In the genomic region with DNA sequence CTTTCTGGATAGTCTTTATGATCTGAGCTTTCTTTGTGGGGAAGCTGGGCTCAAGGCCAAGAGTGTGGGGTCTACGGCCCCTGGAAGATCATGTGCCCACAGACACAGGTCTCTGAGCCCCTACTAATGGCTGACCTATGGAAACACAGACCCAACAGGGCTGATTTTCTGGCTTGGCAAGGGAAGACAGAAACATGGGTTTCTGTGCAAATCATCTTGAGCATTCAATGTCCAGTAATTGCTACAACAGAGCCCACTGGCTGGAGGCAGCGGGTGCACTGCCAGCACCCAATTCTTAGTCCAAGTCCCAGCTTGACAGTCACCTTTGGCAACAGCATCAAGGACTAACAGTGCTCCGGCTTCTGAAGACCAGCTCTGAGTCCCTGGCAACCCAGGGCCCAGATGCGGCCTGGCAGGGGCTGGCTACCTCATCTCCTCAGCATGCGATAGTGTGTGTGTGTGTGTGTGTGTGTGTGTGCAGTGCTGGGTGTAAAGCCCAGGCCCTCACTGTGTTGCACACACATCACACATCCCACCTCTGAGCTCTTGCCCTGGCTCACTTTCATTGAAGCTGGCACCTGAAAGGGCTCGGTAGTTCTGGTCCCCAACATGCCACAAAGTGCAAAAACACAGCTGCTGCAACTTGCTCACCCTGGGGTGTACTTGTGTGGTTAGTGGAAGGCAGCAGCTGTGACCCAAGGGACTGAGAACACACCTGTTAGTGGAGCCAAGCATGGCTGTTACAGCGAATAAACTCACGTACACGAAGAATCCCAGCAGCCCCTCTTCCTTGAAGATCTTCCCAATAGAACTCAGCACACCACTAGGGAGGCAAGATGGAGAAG, we compare ENCODE assay signal across 8 mouse cellular contexts. TPM values are rescaled to one million over a fixed set of nuclear protein-coding genes. Genes with fewer than 3 reads are reported as not detected.
A peak's percentile ranks its signal among the peaks of the same experiment; 100 is the strongest.
DNase-seq lines count a peak whose midpoint lies in the region; ATAC-seq and TF ChIP-seq lines count a peak whose summit lies in the region.

No protein-coding gene starts in this region.

- H3K4me3 ChIP-seq in hindbrain, embryonic 13.5 days: no peak overlapping the region
- no peak overlapping the region for H3K4me3 ChIP-seq in hindbrain, embryonic 10.5 days
- H3K4me3 ChIP-seq in hindbrain, postnatal 0 days (ENCODE audit: low read length): no peak overlapping the region

- peak overlapping the region; percentile 78 for H3K27ac ChIP-seq in hindbrain, embryonic 13.5 days
- no peak overlapping the region for H3K27ac ChIP-seq in hindbrain, embryonic 10.5 days
- H3K27ac ChIP-seq in hindbrain, postnatal 0 days: peak overlapping the region; percentile 64; the same call in 1 of the 2 replicates

- 77% methylated on average over 9 of the region's 9 CpGs for WGBS in hindbrain, embryonic 13.5 days
- WGBS in hindbrain, embryonic 10.5 days: 95% methylated on average over 9 of the region's 9 CpGs
- 54% methylated on average over 9 of the region's 9 CpGs for WGBS in hindbrain, postnatal 0 days

- no peak overlapping the region for H3K4me2 ChIP-seq in hindbrain, embryonic 13.5 days
- no peak overlapping the region for H3K4me2 ChIP-seq in hindbrain, postnatal 0 days (ENCODE audit: low read depth, low read length)

- peaks cover 84% of the 10 kb centered on the region for H3K36me3 ChIP-seq in hindbrain, embryonic 13.5 days
- H3K36me3 ChIP-seq in hindbrain, embryonic 10.5 days: peaks cover 96% of the 10 kb centered on the region
- H3K36me3 ChIP-seq in hindbrain, postnatal 0 days (ENCODE audit: insufficient read depth, low read length): peaks cover 42% of the 10 kb centered on the region

- H3K9me3 ChIP-seq in hindbrain, embryonic 13.5 days: no peaks in the 10 kb centered on the region
- no peaks in the 10 kb centered on the region for H3K9me3 ChIP-seq in hindbrain, embryonic 10.5 days
- H3K9me3 ChIP-seq in hindbrain, postnatal 0 days (ENCODE audit: low read length): no peaks in the 10 kb centered on the region

- ATAC-seq in hindbrain, embryonic 13.5 days (ENCODE audit: low FRiP score): peak; percentile 23; the same call in 1 of the 2 replicates
- peak; percentile 69 for ATAC-seq in hindbrain, postnatal 0 days

- no peaks in the 10 kb centered on the region for H3K27me3 ChIP-seq in hindbrain, embryonic 13.5 days
- H3K27me3 ChIP-seq in hindbrain, embryonic 10.5 days (ENCODE audit: insufficient read depth, poor library complexity, severe bottlenecking): no peaks in the 10 kb centered on the region
- no peaks in the 10 kb centered on the region for H3K27me3 ChIP-seq in hindbrain, postnatal 0 days (ENCODE audit: insufficient read depth, low read length)

- intact Hi-C loops in left cerebral cortex, postnatal 14 days (cut with DNase I): no loop called here

- no peak for DNase-seq in hindbrain, embryonic 10.5 days (ENCODE audit: low spot score)
- DNase-seq in right cerebral cortex, postnatal 4 days: peak; percentile 52
- DNase-seq in right cerebral cortex, postnatal 36 days (ENCODE audit: low spot score in 2 of 2): no peak
- peak; percentile 81 for DNase-seq in hindbrain, postnatal 0 days (ENCODE audit: low spot score)
- DNase-seq in thymus, postnatal 14 days: peak; percentile 73
- DNase-seq in left cerebral cortex, postnatal 14 days (ENCODE audit: low spot score in 2 of 2): no peak
- no peak for DNase-seq in left cerebral cortex, adult 8-10 months (ENCODE audit: low spot score in 2 of 2)

- TF ChIP-seq CTCF in hindbrain, postnatal 0 days (IDR thresholded peaks at IDR 0.05; ENCODE audit: low read depth): no peak

- H3K9ac ChIP-seq in hindbrain, embryonic 13.5 days: peak overlapping the region; percentile 30; the same call in 1 of the 2 replicates
- H3K9ac ChIP-seq in hindbrain, postnatal 0 days (replicated peaks; ENCODE audit: low read length): no peak overlapping the region

- peaks cover 43% of the 10 kb centered on the region for H3K4me1 ChIP-seq in hindbrain, embryonic 13.5 days (replicated peaks)
- peaks cover 28% of the 10 kb centered on the region for H3K4me1 ChIP-seq in hindbrain, embryonic 10.5 days (replicated peaks)
- peaks cover 30% of the 10 kb centered on the region for H3K4me1 ChIP-seq in hindbrain, postnatal 0 days (ENCODE audit: insufficient read depth, low read length)

RNA-seq across cellular contexts. Expression of gene Mtch1, which starts 9.5 kb away (rescaled TPM):
- polyA plus RNA-seq in hindbrain, embryonic 13.5 days (2015; fragmentation: Nextera tagmentation; extraction: Ambion mirVana): 423 TPM in 2 replicates
- 338 and 391 TPM in 2 replicates for polyA plus RNA-seq in hindbrain, embryonic 10.5 days (2016; fragmentation: Nextera tagmentation; extraction: Ambion mirVana)
- 622 and 633 TPM in 2 replicates for total RNA-seq in hindbrain, postnatal 0 days (2014; rRNA removed)
- 464 and 500 TPM in 2 replicates for polyA plus RNA-seq in hindbrain, postnatal 0 days (2015; fragmentation: Nextera tagmentation; extraction: Ambion mirVana)
- 100 to 1,000 TPM; 486 to 490 TPM for total RNA-seq in left cerebral cortex, postnatal 14 days (2021)
- total RNA-seq in left cerebral cortex, adult 8-10 months (2022): 100 to 1,000 TPM; 565 to 601 (median 593) TPM

RNA-seq across cellular contexts. Expression of gene Pi16, which starts 20.7 kb away (rescaled TPM):
- 1.3 and 2.0 TPM in 2 replicates for polyA plus RNA-seq in hindbrain, embryonic 13.5 days (2015; fragmentation: Nextera tagmentation; extraction: Ambion mirVana)
- 0.71 and 1.1 TPM in 2 replicates for polyA plus RNA-seq in hindbrain, embryonic 10.5 days (2016; fragmentation: Nextera tagmentation; extraction: Ambion mirVana)
- total RNA-seq in hindbrain, postnatal 0 days (2014; rRNA removed): 2.3 and 2.8 TPM in 2 replicates
- 1.7 and 2.3 TPM in 2 replicates for polyA plus RNA-seq in hindbrain, postnatal 0 days (2015; fragmentation: Nextera tagmentation; extraction: Ambion mirVana)
- total RNA-seq in left cerebral cortex, postnatal 14 days (2021): 1 to 10 TPM; 1.3 to 1.9 TPM
- total RNA-seq in left cerebral cortex, adult 8-10 months (2022): 1 to 10 TPM; 1.2 to 1.6 (median 1.4) TPM

RNA-seq across cellular contexts. Expression of gene Fgd2, which starts 22.5 kb away (rescaled TPM):
- 3.8 and 5.3 TPM in 2 replicates for polyA plus RNA-seq in hindbrain, embryonic 13.5 days (2015; fragmentation: Nextera tagmentation; extraction: Ambion mirVana)
- 5.9 and 7.5 TPM in 2 replicates for polyA plus RNA-seq in hindbrain, embryonic 10.5 days (2016; fragmentation: Nextera tagmentation; extraction: Ambion mirVana)
- 14.7 and 19.1 TPM in 2 replicates for total RNA-seq in hindbrain, postnatal 0 days (2014; rRNA removed)
- polyA plus RNA-seq in hindbrain, postnatal 0 days (2015; fragmentation: Nextera tagmentation; extraction: Ambion mirVana): 10.3 and 10.9 TPM in 2 replicates
- total RNA-seq in left cerebral cortex, postnatal 14 days (2021): 1 to 10 TPM; 4.8 to 9.0 TPM
- total RNA-seq in left cerebral cortex, adult 8-10 months (2022): 1 to 10 TPM; 7.5 to 7.9 (median 7.6) TPM

Comparison
In these comparisons a context has a peak if more than half of its experiments do, and no peak if none do; other contexts are left out.
1. DNase-seq: peak in right cerebral cortex, postnatal 4 days (single experiment), hindbrain, postnatal 0 days (single experiment) and thymus, postnatal 14 days (single experiment); none in hindbrain, embryonic 10.5 days (single experiment), right cerebral cortex, postnatal 36 days (0 of 2), left cerebral cortex, postnatal 14 days (0 of 2) and left cerebral cortex, adult 8-10 months (0 of 2).